Comparison of ENCODE assay signal across 22 mouse cellular contexts in genomic region chr10:25428658-25429057, GRCm38 (mm10).
A peak's percentile ranks its signal among the peaks of the same experiment; 100 is the strongest.
DNase-seq lines count a peak whose midpoint lies in the region; ATAC-seq and TF ChIP-seq lines count a peak whose summit lies in the region.
"Had no signal": no experiment of that assay in that cellular context is flagged by ENCODE, and none has a peak within 500 bp of the region (broad histone marks: within the 10 kb centered on the region; RNA-seq: fewer than 3 reads in every experiment).

No protein-coding gene starts in this region.

- WGBS in forebrain, embryonic 15.5 days, result 77% methylated on average over 5 of the region's 5 CpGs
- WGBS in forebrain, embryonic 11.5 days, result 93% methylated on average over 5 of the region's 5 CpGs
- WGBS in intestine, embryonic 16.5 days, result 88% methylated on average over 5 of the region's 5 CpGs

- no peak overlapping the region for H3K4me3 ChIP-seq in forebrain, embryonic 15.5 days
- no peak overlapping the region for H3K4me3 ChIP-seq in forebrain, embryonic 11.5 days (ENCODE audit: low read depth, low read length)
- H3K4me3 ChIP-seq in intestine, embryonic 16.5 days (ENCODE audit: low read length), result no peak overlapping the region
- H3K4me3 ChIP-seq: embryonic facial prominence, embryonic 10.5 days; embryonic facial prominence, embryonic 13.5 days; erythroblast, embryonic 14.5 days; hindbrain, embryonic 12.5 days; hindbrain, embryonic 15.5 days had no signal

- no peak for DNase-seq in forebrain, embryonic 11.5 days (ENCODE audit: low spot score)
- peak; percentile 86 for DNase-seq in heart, adult 11 months
- no peak for DNase-seq in heart, adult 18-20 months
- DNase-seq in brain, embryonic 14.5 days (ENCODE audit: low read depth), result peak; percentile 33
- DNase-seq: adrenal gland, adult 2 months; adrenal gland, postnatal 14 days; cerebellum, adult 11-12 months; cerebellum, adult 8-10 months; cerebellum, postnatal 10 days; cerebellum, postnatal 36 days; embryo, embryonic 11 days; gastrocnemius, postnatal 36 days; kidney, adult 11 months; kidney, adult 8-10 months had no signal

- 0 out of 2 replicates have a peak, but pooled peaks have one; percentile 51 for ATAC-seq in forebrain, embryonic 15.5 days (replicated peaks)
- no peak for ATAC-seq in forebrain, embryonic 11.5 days (replicated peaks; ENCODE audit: low FRiP score)
- no peak for ATAC-seq in intestine, embryonic 16.5 days
- ATAC-seq: CD4-positive, CD25-positive, alpha-beta regulatory T cell, adult 4 months had no signal

- H3K4me1 ChIP-seq in forebrain, embryonic 15.5 days, result 0 out of 2 replicates have a peak, but pooled peaks cover 3% of the 10 kb centered on the region
- 0 out of 2 replicates have a peak, but pooled peaks cover 2% of the 10 kb centered on the region for H3K4me1 ChIP-seq in forebrain, embryonic 11.5 days (replicated peaks; ENCODE audit: control insufficient read depth, insufficient read depth, low read length)
- H3K4me1 ChIP-seq in intestine, embryonic 16.5 days (ENCODE audit: control insufficient read depth, insufficient read depth, low read length), result peaks cover 53% of the 10 kb centered on the region

- no peak overlapping the region for H3K9ac ChIP-seq in forebrain, embryonic 15.5 days (replicated peaks)
- no peak overlapping the region for H3K9ac ChIP-seq in forebrain, embryonic 11.5 days (ENCODE audit: low read length)
- no peak overlapping the region for H3K9ac ChIP-seq in intestine, embryonic 16.5 days (ENCODE audit: low read depth, low read length)
- H3K9ac ChIP-seq: embryonic facial prominence, embryonic 13.5 days; hindbrain, embryonic 12.5 days; hindbrain, embryonic 15.5 days had no signal

- H3K9me3 ChIP-seq in forebrain, embryonic 15.5 days, result no peaks in the 10 kb centered on the region
- H3K9me3 ChIP-seq in forebrain, embryonic 11.5 days (ENCODE audit: control insufficient read depth, low read length), result no peaks in the 10 kb centered on the region
- no peaks in the 10 kb centered on the region for H3K9me3 ChIP-seq in intestine, embryonic 16.5 days (ENCODE audit: control insufficient read depth, low read length)
- H3K9me3 ChIP-seq: embryonic facial prominence, embryonic 10.5 days; embryonic facial prominence, embryonic 13.5 days; hindbrain, embryonic 12.5 days; hindbrain, embryonic 15.5 days had no signal

- no peaks in the 10 kb centered on the region for H3K36me3 ChIP-seq in forebrain, embryonic 15.5 days
- no peaks in the 10 kb centered on the region for H3K36me3 ChIP-seq in forebrain, embryonic 11.5 days (ENCODE audit: control insufficient read depth, insufficient read depth, low read length)
- no peaks in the 10 kb centered on the region for H3K36me3 ChIP-seq in intestine, embryonic 16.5 days (ENCODE audit: control insufficient read depth, insufficient read depth, low read length)
- H3K36me3 ChIP-seq: embryonic facial prominence, embryonic 10.5 days; embryonic facial prominence, embryonic 13.5 days; hindbrain, embryonic 12.5 days; hindbrain, embryonic 15.5 days had no signal

- no peak for TF ChIP-seq POLR2A in brain, embryonic 14.5 days (IDR thresholded peaks at IDR 0.05; ENCODE audit: borderline replicate concordance, extremely low read depth, insufficient read depth, insufficient read length, poor library complexity, severe bottlenecking)

- H3K27ac ChIP-seq in forebrain, embryonic 15.5 days (replicated peaks), result no peak overlapping the region
- no peak overlapping the region for H3K27ac ChIP-seq in forebrain, embryonic 11.5 days (ENCODE audit: low read depth, low read length)
- H3K27ac ChIP-seq in intestine, embryonic 16.5 days (ENCODE audit: low read length), result no peak overlapping the region
- H3K27ac ChIP-seq: embryonic facial prominence, embryonic 10.5 days; embryonic facial prominence, embryonic 13.5 days; hindbrain, embryonic 12.5 days; hindbrain, embryonic 15.5 days had no signal

- no peaks in the 10 kb centered on the region for H3K27me3 ChIP-seq in forebrain, embryonic 15.5 days
- no peaks in the 10 kb centered on the region for H3K27me3 ChIP-seq in forebrain, embryonic 11.5 days (ENCODE audit: control insufficient read depth, insufficient read depth, low read length)
- H3K27me3 ChIP-seq in intestine, embryonic 16.5 days (replicated peaks; ENCODE audit: control insufficient read depth, insufficient read depth, low read length), result no peaks in the 10 kb centered on the region
- H3K27me3 ChIP-seq: embryonic facial prominence, embryonic 13.5 days; hindbrain, embryonic 12.5 days; hindbrain, embryonic 15.5 days had no signal

- TF ChIP-seq CTCF in brain, embryonic 14.5 days (IDR thresholded peaks at IDR 0.05; ENCODE audit: borderline replicate concordance, extremely low read depth, insufficient read depth, insufficient read length), result no peak

- H3K4me2 ChIP-seq in forebrain, embryonic 15.5 days (replicated peaks), result no peak overlapping the region
- H3K4me2 ChIP-seq in forebrain, embryonic 11.5 days (ENCODE audit: low read depth, low read length, severe bottlenecking), result no peak overlapping the region
- H3K4me2 ChIP-seq in intestine, embryonic 16.5 days (ENCODE audit: low read depth, low read length), result no peak overlapping the region
- H3K4me2 ChIP-seq: embryonic facial prominence, embryonic 13.5 days; hindbrain, embryonic 12.5 days; hindbrain, embryonic 15.5 days had no signal

Comparison
In these comparisons a context has a peak if more than half of its experiments do, and no peak if none do; other contexts are left out.
1. DNase-seq: peak in heart, adult 11 months (single experiment) and brain, embryonic 14.5 days (single experiment); none in forebrain, embryonic 11.5 days (single experiment) and heart, adult 18-20 months (0 of 2).